Mouse (Mus musculus) spleen, adult 2 months (tissue): Measurements from ENCODE around the gene Ctsm.

Experiments used
- CTCF ChIP-seq: fragments of 200-500 bp; IDR thresholded peaks from 2 replicates; pipeline ENCODE4 v1.5.1; 2011; ENCODE audit warnings: mild to moderate bottlenecking, inconsistent platforms; ENCODE audit not compliant: insufficient read depth, insufficient read length, insufficient replicate concordance; ENCODE audit errors: extremely low read depth
- POLR2A ChIP-seq: fragments of 200-500 bp; IDR thresholded peaks from 2 replicates; pipeline ENCODE4 v1.6.1; 2011; ENCODE audit warnings: low read depth, low read length, inconsistent platforms

GRCm38 (mm10) chr13:61570027-61570426 lies 28.4 kb upstream of the Ctsm start, which contains the start of gene Cts3:
- TF ChIP-seq CTCF (no peak), POLR2A (no peak)
